Mouse (Mus musculus) kidney, embryonic 14.5 days (tissue): Measurements from ENCODE around the gene Calml4. TPM values are rescaled to one million over a fixed set of nuclear protein-coding genes. Genes with fewer than 3 reads are reported as not detected.
A peak's percentile ranks its signal among the peaks of the same experiment; 100 is the strongest.

Experiments used
- ATAC-seq: fragments of 200-750 bp; cut with Nextera tagmentation; 2 replicates; pipeline ENCODE4 v1.8.0; 2017; ENCODE audit warnings: moderate number of reproducible peaks, mild to moderate bottlenecking, moderate TSS enrichment, moderate library complexity; ENCODE audit not compliant: low FRiP score, low TSS enrichment
- H3K27ac ChIP-seq: fragments of 300-500 bp; sonication (generic); 2 replicates; pipeline ENCODE4 v1.5.1; 2014; ENCODE audit warnings: low read depth, mild to moderate bottlenecking, low read length, moderate library complexity, mixed read lengths
- H3K27me3 ChIP-seq: fragments of 300-500 bp; sonication (generic); 2 replicates; pipeline ENCODE4 v1.6.1; 2014; ENCODE audit warnings: mild to moderate bottlenecking, low read length; ENCODE audit not compliant: control insufficient read depth, insufficient read depth
- H3K36me3 ChIP-seq: fragments of 300-500 bp; sonication (generic); 2 replicates; pipeline ENCODE4 v1.6.1; 2014; ENCODE audit warnings: low read length, mixed read lengths; ENCODE audit not compliant: control insufficient read depth, insufficient read depth
- H3K4me1 ChIP-seq: fragments of 300-500 bp; sonication (generic); 2 replicates; pipeline ENCODE4 v1.6.1; 2014; ENCODE audit warnings: low read length, mixed read lengths; ENCODE audit not compliant: control insufficient read depth, insufficient read depth
- H3K4me2 ChIP-seq: fragments of 300-500 bp; sonication (generic); replicated peaks from 2 replicates; pipeline ENCODE4 v1.6.1; 2014; ENCODE audit warnings: low read depth, mild to moderate bottlenecking, low read length
- H3K4me3 ChIP-seq: fragments of 300-500 bp; sonication (generic); 2 replicates; pipeline ENCODE4 v1.5.1; 2014; ENCODE audit warnings: mild to moderate bottlenecking, low read length
- H3K9ac ChIP-seq: fragments of 300-500 bp; sonication (generic); 2 replicates; pipeline ENCODE4 v1.6.1; 2014; ENCODE audit warnings: low read depth, mild to moderate bottlenecking, low read length, moderate library complexity
- H3K9me3 ChIP-seq: fragments of 300-500 bp; sonication (generic); 2 replicates; pipeline ENCODE4 v1.6.1; 2016; ENCODE audit warnings: low read length; ENCODE audit not compliant: control insufficient read depth
- WGBS: fragments of 180-500 bp; shearing (Covaris S2); extraction: QIAGEN DNeasy Blood & Tissue Kit; methylation state at CpG from one replicate; pipeline ENCODE4 v1.1.7; 2014; 5-methylcytosine and 5-hydroxymethylcytosine counted together
- polyA plus RNA-seq: library from polyadenylated mRNA; unstranded; fragments of >200 nt; fragmentation: Nextera tagmentation; extraction: Ambion mirVana; gene quantifications from 2 replicates; pipeline ENCODE4 v1.2.1, GENCODE M21; 2014

The Calml4 gene
- polyA plus RNA-seq, 1 experiment from 2014 or later: 59.7 TPM

DNA sequence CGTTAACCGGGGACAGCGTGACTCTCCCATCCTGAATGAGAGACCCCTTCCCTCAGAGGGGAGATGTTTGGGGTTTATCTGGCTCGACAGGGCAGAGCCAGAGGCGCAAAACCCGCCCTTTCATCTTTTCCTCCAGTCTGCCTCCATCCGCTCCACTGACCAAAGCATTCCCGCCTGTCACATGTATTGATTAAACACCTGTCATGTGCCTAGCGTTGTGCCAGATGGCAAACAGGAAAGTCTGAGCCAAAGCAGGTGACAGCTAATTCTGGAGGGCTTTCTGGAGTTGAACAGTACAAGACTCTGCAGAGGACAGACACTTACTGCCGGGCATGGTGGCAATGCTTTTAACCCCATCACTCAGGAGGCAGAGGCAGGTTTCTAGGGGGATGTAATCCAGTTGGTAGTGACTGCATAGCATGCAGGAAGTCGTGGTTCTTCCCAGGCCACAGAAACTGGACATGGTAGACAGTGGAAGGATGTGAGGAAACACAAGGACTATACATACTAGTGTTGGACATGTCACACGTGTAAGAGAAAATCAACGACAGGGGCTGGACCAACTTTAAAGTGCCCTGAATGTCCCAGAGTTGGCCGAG is 18.6 kb upstream of the Calml4 start:
- 13% methylated on average over 14 of the region's 14 CpGs for WGBS
- no peaks in the 10 kb centered on the region for H3K9me3 ChIP-seq
- peak overlapping the region; percentile 76 for H3K4me3 ChIP-seq
- ATAC-seq: 0 out of 2 replicates have a peak, but pooled peaks have one; percentile 3
- peak overlapping the region; percentile 88 for H3K4me2 ChIP-seq
- H3K4me1 ChIP-seq: peaks cover 14% of the 10 kb centered on the region; the same call in 1 of the 2 replicates
- H3K27ac ChIP-seq: peak overlapping the region; percentile 93
- H3K27me3 ChIP-seq: no peaks in the 10 kb centered on the region
- no peaks in the 10 kb centered on the region for H3K36me3 ChIP-seq
- peak overlapping the region; percentile 93 for H3K9ac ChIP-seq

DNA sequence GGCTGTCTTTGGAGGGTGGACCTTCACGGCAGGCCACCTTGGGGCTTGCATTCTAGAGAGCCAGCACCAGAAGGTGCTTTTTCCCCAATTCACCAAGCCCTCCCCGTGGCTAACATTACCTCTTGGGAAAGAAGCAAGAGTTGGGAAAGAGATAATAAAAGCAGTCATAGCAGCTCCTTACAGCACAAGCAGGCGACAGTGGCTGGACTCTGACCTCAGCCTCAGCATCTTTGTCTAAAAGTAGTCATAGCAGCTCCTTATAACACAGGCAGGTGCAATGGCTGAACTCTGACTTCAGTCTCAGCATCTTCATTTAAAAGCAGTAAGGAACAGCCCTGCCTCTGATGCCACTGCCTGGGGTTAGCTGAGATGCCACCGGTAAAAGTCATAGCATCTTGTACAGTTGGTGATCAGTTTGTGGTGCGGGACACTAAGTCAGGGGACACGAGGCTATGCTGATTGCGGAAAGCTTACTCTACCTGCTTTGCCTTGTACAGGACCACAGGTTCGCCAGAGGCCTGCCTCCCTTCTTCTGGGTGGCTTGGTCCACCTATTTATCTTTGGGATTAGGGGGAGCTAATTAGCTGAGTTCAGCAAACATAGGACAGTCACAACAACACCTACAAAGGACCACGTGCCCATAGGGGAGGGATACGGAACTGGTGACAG is 14.4 kb upstream of the Calml4 start:
- 86% methylated on average over 10 of the region's 10 CpGs for WGBS
- no peaks in the 10 kb centered on the region for H3K9me3 ChIP-seq
- no peak overlapping the region for H3K9ac ChIP-seq
- H3K27me3 ChIP-seq: no peaks in the 10 kb centered on the region
- H3K27ac ChIP-seq: no peak overlapping the region
- no peak overlapping the region for H3K4me2 ChIP-seq
- H3K4me3 ChIP-seq: no peak overlapping the region
- peaks cover 10% of the 10 kb centered on the region; the same call in 1 of the 2 replicates for H3K36me3 ChIP-seq
- ATAC-seq: no peak
- peaks cover 10% of the 10 kb centered on the region for H3K4me1 ChIP-seq

DNA sequence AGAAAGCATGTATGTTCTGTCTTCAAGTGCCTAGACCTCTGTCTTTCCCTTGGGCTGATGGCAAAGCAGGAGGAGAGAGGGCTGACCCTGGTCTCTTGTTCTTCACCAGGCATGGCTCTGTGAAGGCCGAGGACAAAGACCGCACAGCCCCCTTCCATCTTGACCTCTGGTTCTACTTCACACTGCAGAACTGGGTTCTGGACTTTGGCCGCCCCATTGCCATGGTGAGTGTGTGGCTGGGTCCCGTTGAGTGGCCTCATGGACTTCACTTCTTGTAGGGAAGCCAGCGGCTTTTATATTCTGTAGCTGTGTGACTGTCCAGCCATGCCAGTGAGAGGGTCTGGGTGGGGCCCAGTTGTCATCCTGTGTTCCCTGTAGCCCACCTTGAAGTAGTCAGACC is 13.4 kb upstream of the Calml4 start:
- Histone ChIP-seq H3K27ac (no peak overlapping the region), H3K4me3 (no peak overlapping the region), H3K9me3 (no peaks in the 10 kb centered on the region), H3K27me3 (no peaks in the 10 kb centered on the region), H3K4me2 (no peak overlapping the region), H3K9ac (no peak overlapping the region), H3K4me1 (peaks cover 6% of the 10 kb centered on the region), H3K36me3 (peaks cover 15% of the 10 kb centered on the region; the same call in 1 of the 2 replicates)
- WGBS: 93% methylated on average over 5 of the region's 5 CpGs
- no peak for ATAC-seq

DNA sequence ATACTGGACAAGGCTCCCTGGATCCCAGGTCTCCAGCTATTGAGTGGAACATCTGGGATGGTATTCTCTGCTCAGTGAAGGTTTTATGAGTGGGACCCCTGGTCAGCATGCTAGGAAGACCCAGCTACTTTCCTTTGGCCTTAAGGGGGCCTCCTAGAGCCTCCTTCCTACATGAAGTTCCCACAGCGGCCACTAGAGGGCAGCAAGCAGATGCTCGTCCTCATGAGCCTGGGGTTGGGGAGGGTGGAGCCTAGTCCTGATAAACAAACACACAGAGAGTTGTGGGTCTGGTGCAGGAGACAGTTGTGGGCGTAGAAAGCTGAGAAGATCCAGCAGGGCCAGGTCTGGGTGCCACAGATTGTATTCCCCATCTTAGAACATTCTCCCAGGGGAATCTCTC is 10.2 kb upstream of the Calml4 start:
- WGBS: 0% methylated on average over 3 of the region's 3 CpGs
- no peaks in the 10 kb centered on the region for H3K9me3 ChIP-seq
- peaks cover 4% of the 10 kb centered on the region for H3K4me1 ChIP-seq
- no peak overlapping the region for H3K9ac ChIP-seq
- no peak overlapping the region for H3K27ac ChIP-seq
- H3K4me2 ChIP-seq: no peak overlapping the region
- no peaks in the 10 kb centered on the region for H3K27me3 ChIP-seq
- H3K4me3 ChIP-seq: no peak overlapping the region
- ATAC-seq: peak; percentile 78
- H3K36me3 ChIP-seq: peaks cover 27% of the 10 kb centered on the region; the same call in 1 of the 2 replicates

DNA sequence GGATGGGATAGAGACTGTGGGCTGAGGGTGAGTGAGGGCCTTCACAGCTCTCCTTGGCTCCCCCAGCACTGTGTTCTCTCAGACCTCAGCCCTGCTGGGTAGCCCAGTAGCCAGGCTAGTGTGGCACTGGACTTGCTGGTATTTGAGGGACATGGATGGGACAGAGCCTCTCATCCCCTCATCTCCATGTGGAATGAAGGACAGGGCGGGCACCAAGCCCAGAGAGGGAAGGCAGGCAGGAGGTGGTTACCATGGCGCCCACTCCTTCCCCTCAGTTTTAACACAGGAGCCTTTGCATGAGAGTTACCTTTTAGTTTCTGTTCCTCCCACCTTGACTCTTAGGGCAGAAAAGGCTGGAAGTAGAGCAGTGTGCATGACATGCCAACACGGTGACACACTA is 9.2 kb upstream of the Calml4 start:
- peaks cover 27% of the 10 kb centered on the region; the same call in 1 of the 2 replicates for H3K36me3 ChIP-seq
- no peak overlapping the region for H3K4me2 ChIP-seq
- H3K27me3 ChIP-seq: no peaks in the 10 kb centered on the region
- H3K4me1 ChIP-seq: peaks cover 4% of the 10 kb centered on the region
- no peaks in the 10 kb centered on the region for H3K9me3 ChIP-seq
- no peak overlapping the region for H3K4me3 ChIP-seq
- H3K9ac ChIP-seq: no peak overlapping the region
- no peak for ATAC-seq
- 90% methylated on average over 3 of the region's 3 CpGs for WGBS
- H3K27ac ChIP-seq: no peak overlapping the region

DNA sequence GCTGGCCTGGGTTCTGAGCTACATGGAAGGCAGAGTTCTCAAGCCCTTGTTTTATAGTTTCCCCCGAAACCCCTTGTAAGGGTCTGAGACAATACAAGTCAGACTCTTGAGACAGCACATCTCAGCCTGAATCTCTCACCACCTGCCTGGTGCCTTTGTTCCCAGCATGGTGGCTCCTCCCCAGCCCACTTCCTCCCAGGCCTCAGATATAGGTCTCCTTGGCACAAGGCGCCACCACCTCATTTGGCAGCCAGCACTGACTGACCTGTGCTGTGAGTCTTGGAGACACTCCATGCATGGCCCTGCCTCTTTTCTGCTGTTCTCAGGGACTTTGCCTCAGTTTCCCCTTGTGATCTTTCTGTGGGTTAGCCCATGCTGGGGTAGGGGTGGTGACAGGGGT is 6.3 kb upstream of the Calml4 start:
- peaks cover 22% of the 10 kb centered on the region; the same call in 1 of the 2 replicates for H3K36me3 ChIP-seq
- no peaks in the 10 kb centered on the region for H3K9me3 ChIP-seq
- peaks cover 10% of the 10 kb centered on the region for H3K4me1 ChIP-seq
- no peaks in the 10 kb centered on the region for H3K27me3 ChIP-seq
- H3K4me3 ChIP-seq: no peak overlapping the region
- no peak overlapping the region for H3K4me2 ChIP-seq
- H3K9ac ChIP-seq: no peak overlapping the region
- no peak for ATAC-seq
- no peak overlapping the region for H3K27ac ChIP-seq
- 72% methylated on average over 2 of the region's 2 CpGs for WGBS

DNA sequence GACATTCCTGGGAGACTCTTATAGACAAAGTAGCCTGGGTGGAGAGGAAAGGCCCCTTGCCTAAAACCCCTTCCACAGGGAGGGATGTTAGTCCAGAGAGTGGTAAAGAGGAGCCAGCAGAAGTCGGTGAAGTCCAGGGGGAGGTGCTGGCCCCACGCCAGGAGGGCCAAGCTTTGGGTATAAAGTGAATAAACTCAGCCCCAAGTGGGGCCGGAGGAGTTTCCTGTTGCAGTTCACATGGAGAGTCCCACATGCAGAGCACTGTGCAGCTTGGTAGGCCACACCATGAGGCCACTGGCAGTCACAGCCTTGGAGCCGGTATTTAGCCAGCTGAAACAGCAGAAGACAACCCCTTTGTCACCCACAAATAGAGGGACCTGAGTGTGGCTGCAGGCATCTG is 3.4 kb upstream of the Calml4 start:
- Histone ChIP-seq H3K36me3 (peaks cover 12% of the 10 kb centered on the region; the same call in 1 of the 2 replicates), H3K9me3 (no peaks in the 10 kb centered on the region), H3K27ac (peak overlapping the region; percentile 55; the same call in 1 of the 2 replicates), H3K4me2 (no peak overlapping the region), H3K4me3 (no peak overlapping the region), H3K9ac (no peak overlapping the region), H3K27me3 (no peaks in the 10 kb centered on the region), H3K4me1 (peaks cover 35% of the 10 kb centered on the region)
- ATAC-seq: no peak
- 35% methylated on average over 4 of the region's 4 CpGs for WGBS

DNA sequence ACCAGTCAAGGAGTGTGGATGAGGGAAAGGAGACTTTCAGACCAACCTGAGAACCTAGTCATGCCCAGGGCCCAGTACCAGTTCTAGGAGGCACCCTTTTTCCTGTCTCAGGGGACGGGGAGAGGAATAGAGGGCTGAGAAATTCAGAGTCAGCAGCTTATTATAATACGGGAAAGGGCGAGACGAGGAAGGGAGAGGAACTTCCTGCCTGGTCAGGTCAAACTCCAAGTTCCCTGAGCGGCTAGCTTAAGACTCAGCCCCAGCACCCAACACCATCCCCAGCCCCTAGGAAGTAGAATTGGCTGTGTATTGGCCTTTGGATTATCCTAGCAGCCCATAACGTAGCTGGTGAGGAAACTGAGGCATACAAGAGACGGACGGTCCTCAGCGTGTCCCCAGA is 664 bp upstream of the Calml4 start:
- WGBS: 61% methylated on average over 9 of the region's 9 CpGs
- peaks cover 37% of the 10 kb centered on the region for H3K4me1 ChIP-seq
- no peaks in the 10 kb centered on the region for H3K36me3 ChIP-seq
- no peaks in the 10 kb centered on the region for H3K9me3 ChIP-seq
- ATAC-seq: no peak
- peak overlapping the region; percentile 41 for H3K4me2 ChIP-seq
- H3K27ac ChIP-seq: peak overlapping the region; percentile 93
- H3K4me3 ChIP-seq: no peak overlapping the region
- peak overlapping the region; percentile 32; the same call in 1 of the 2 replicates for H3K9ac ChIP-seq
- no peaks in the 10 kb centered on the region for H3K27me3 ChIP-seq
